Mouse (Mus musculus) hindbrain, embryonic 11.5 days (tissue): ENCODE measurements around the gene Yju2. TPM values are rescaled to one million over a fixed set of nuclear protein-coding genes. Genes with fewer than 3 reads are reported as not detected.

Experiments used
- ATAC-seq: fragments of 200-750 bp; cut with Nextera tagmentation; 2 replicates; pipeline ENCODE4 v1.8.0; 2017; ENCODE audit warnings: mild to moderate bottlenecking, moderate TSS enrichment, moderate library complexity; ENCODE audit not compliant: low FRiP score
- DNase-seq: peaks from one replicate; pipeline ENCODE4 v3.0.0-alpha.2; 2015; ENCODE audit warnings: low spot score
- H3K27ac ChIP-seq: fragments of 300-500 bp; sonication (generic); 2 replicates; pipeline ENCODE4 v1.5.1; 2014; ENCODE audit warnings: mild to moderate bottlenecking, low read depth, low read length
- H3K27me3 ChIP-seq: fragments of 300-500 bp; sonication (generic); 2 replicates; pipeline ENCODE4 v1.6.1; 2014; ENCODE audit warnings: mild to moderate bottlenecking, low read length, moderate library complexity, mixed read lengths; ENCODE audit not compliant: control insufficient read depth, insufficient read depth
- H3K36me3 ChIP-seq: fragments of 300-500 bp; sonication (generic); 2 replicates; pipeline ENCODE4 v1.6.1; 2014; ENCODE audit warnings: mild to moderate bottlenecking, low read length, moderate library complexity, mixed read lengths; ENCODE audit not compliant: control insufficient read depth, insufficient read depth
- H3K4me1 ChIP-seq: fragments of 300-500 bp; sonication (generic); replicated peaks from 2 replicates; pipeline ENCODE4 v1.6.1; 2014; ENCODE audit warnings: low read length, mixed read lengths; ENCODE audit not compliant: control insufficient read depth, insufficient read depth
- H3K4me2 ChIP-seq: fragments of 300-500 bp; sonication (generic); replicated peaks from 2 replicates; pipeline ENCODE4 v1.6.1; 2014; ENCODE audit warnings: mild to moderate bottlenecking, low read depth, low read length
- H3K4me3 ChIP-seq: fragments of 300-500 bp; sonication (generic); 2 replicates; pipeline ENCODE4 v1.5.1; 2014; ENCODE audit warnings: low read depth, low read length
- H3K9ac ChIP-seq: fragments of 300-500 bp; sonication (generic); 2 replicates; pipeline ENCODE4 v1.6.1; 2014; ENCODE audit warnings: low read depth, low read length
- H3K9me3 ChIP-seq: fragments of 300-500 bp; sonication (generic); 2 replicates; pipeline ENCODE4 v1.6.1; 2016; ENCODE audit warnings: low read length; ENCODE audit not compliant: control insufficient read depth
- WGBS: fragments of 180-500 bp; shearing (Covaris S2); extraction: QIAGEN DNeasy Blood & Tissue Kit; methylation state at CpG from one replicate; pipeline ENCODE4 v1.1.7; 2014; 5-methylcytosine and 5-hydroxymethylcytosine counted together
- polyA plus RNA-seq: library from polyadenylated mRNA; unstranded; fragments of >200 nt; fragmentation: Nextera tagmentation; extraction: Ambion mirVana; gene quantifications from 2 replicates; pipeline ENCODE4 v1.2.1, GENCODE M21; 2014

The Yju2 gene
- polyA plus RNA-seq, 1 experiment from 2014 or later: 22.4 TPM

DNA sequence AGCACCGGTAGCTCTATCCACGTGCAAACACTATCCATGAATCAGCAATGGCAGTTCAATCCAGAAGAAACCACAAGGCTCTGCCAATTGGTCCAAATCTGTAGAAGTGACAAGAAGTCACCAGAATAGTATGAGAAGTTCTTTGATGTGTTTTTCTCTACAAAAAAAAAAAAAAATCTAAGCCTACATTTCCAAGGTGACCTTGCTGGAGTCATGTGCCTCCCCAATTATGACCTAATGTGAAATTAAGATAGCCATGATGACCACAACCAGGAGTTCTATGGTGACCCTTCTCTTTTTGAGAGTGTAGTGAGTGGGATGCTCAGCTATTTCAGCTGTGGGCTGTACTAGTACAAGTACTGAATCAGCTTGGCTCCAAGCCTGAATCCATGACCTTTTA lies 9.5 kb upstream of the Yju2 start, which contains the start of gene Zfp119b:
Gene Zfp119b (minus strand): TSS at position 101 of the 400 bp plus-strand sequence.
- WGBS: 86% methylated on average over 2 of the region's 2 CpGs

DNA sequence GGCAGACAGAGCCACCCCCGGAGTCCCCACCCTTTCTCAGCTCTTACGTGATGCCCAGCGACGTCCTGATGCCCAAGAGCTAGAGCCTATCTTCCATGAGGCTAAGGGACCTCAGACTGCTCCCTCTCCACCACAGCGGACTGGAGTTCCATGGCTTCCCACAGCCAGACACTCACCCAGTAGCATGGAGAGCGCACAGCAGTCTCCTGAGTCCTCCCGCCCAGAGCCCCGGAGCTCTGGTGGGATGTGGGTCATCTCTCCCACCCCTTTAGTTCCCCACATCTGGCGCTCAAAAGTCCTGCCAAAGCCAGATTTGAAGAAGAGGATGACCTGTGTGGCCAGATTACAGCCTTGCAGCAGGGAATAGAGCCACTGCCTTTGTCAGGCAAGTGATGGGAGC lies 8.3 kb upstream of the Yju2 start:
- Histone ChIP-seq H3K4me3 (no peak overlapping the region), H3K36me3 (no peaks in the 10 kb centered on the region), H3K4me1 (no peaks in the 10 kb centered on the region), H3K4me2 (no peak overlapping the region), H3K27ac (no peak overlapping the region), H3K9me3 (no peaks in the 10 kb centered on the region), H3K9ac (no peak overlapping the region), H3K27me3 (no peaks in the 10 kb centered on the region)
- 82% methylated on average over 9 of the region's 9 CpGs for WGBS
- DNase-seq: no peak
- no peak for ATAC-seq

More for the DNA sequence above, 9.5 kb upstream of the Yju2 start, which contains the start of gene Zfp119b:
- Histone ChIP-seq H3K27ac (no peak within 1 kb of the TSS), H3K9me3 (no peaks in the 10 kb centered on the region), H3K36me3 (no peaks in the 10 kb centered on the region), H3K4me1 (no peaks in the 10 kb centered on the region), H3K4me2 (no peak within 1 kb of the TSS), H3K27me3 (no peaks in the 10 kb centered on the region), H3K9ac (no peak within 1 kb of the TSS), H3K4me3 (no peak within 1 kb of the TSS)
- no peak for ATAC-seq
- DNase-seq: no peak

DNA sequence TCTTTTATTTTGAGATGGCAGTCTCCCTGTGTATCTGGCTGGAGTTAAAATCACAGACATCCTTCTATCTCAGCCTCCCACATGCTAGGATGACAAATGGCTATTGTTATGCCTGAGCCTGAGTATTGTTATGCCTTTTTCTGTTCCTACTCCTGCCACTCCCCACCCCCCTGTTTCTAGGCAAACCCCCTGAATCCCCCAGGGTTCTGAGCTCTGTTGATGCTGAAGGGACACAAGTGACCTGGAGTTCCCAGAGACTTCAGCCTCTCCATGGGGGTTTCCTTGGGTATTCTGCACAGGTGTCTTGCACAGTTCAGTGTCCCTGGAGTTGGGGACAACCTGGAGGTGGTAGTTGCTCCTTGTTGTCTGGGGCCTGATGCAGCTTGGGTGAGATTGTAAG lies 6.9 kb upstream of the Yju2 start:
- no peaks in the 10 kb centered on the region for H3K9me3 ChIP-seq
- no peaks in the 10 kb centered on the region for H3K36me3 ChIP-seq
- H3K4me2 ChIP-seq: no peak overlapping the region
- no peak overlapping the region for H3K9ac ChIP-seq
- H3K4me1 ChIP-seq: 0 out of 2 replicates have a peak, but pooled peaks cover 2% of the 10 kb centered on the region
- H3K27ac ChIP-seq: no peak overlapping the region
- DNase-seq (no peak), ATAC-seq (no peak)
- no peaks in the 10 kb centered on the region for H3K27me3 ChIP-seq
- H3K4me3 ChIP-seq: no peak overlapping the region

DNA sequence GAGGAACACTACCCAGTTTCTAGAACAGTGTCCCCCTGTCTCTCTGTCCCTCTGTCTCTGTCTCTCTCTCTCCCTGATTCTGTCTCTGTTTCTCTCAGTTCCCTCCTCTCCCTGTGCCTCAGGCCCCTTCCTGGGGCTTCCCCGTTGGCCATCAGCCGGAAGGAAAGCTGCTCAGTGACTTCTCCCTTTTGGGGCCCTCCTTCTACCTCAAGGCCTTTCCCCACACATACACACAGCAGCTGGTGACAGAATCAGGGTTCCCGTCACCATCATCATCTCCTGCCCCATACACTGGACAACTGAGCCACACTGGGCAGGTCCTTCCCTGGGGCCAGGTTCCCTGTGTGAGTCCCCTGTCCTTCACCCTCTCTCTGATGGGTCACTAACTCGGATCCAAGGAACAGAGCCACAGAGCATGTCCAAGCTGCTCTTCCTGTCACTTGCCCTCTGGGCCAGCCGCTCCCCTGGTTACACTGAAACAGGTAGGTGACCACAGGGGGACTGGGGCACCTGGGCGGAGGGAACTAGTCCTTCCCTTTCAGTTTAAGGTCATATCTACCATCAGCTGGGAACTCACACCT lies 6.4 kb upstream of the Yju2 start, which contains the start of gene Ebi3:
Gene Ebi3 (plus strand): TSS at position 194 of the 581 bp plus-strand sequence.
- Histone ChIP-seq H3K9me3 (no peaks in the 10 kb centered on the region), H3K27me3 (no peaks in the 10 kb centered on the region), H3K9ac (no peak within 1 kb of the TSS), H3K4me1 (0 out of 2 replicates have a peak, but pooled peaks cover 2% of the 10 kb centered on the region), H3K27ac (no peak within 1 kb of the TSS), H3K36me3 (no peaks in the 10 kb centered on the region), H3K4me3 (no peak within 1 kb of the TSS), H3K4me2 (no peak within 1 kb of the TSS)
- no peak for DNase-seq
- 77% methylated on average over 6 of the region's 6 CpGs for WGBS
- no peak for ATAC-seq

DNA sequence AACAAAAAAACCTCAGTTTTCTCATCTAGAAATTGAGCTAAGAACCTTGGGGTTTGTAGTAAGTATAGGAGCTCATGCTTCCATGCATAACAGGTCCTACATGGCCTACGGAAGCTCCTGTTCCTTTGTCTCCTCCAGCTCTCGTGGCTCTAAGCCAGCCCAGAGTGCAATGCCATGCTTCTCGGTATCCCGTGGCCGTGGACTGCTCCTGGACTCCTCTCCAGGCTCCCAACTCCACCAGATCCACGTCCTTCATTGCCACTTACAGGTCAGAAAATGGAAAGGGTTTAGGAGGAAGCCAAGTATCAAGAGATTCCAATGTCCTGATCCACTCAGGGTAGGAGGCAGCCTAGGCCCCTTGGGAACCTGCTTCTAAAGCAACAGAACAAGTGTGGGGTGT lies 5.1 kb upstream of the Yju2 start:
- no peaks in the 10 kb centered on the region for H3K27me3 ChIP-seq
- 80% methylated on average over 6 of the region's 6 CpGs for WGBS
- no peaks in the 10 kb centered on the region for H3K9me3 ChIP-seq
- no peak for ATAC-seq
- H3K4me2 ChIP-seq: no peak overlapping the region
- no peaks in the 10 kb centered on the region for H3K36me3 ChIP-seq
- H3K9ac ChIP-seq: no peak overlapping the region
- no peak overlapping the region for H3K27ac ChIP-seq
- no peak for DNase-seq
- H3K4me3 ChIP-seq: no peak overlapping the region
- H3K4me1 ChIP-seq: peaks cover 2% of the 10 kb centered on the region; the same call in 1 of the 2 replicates

DNA sequence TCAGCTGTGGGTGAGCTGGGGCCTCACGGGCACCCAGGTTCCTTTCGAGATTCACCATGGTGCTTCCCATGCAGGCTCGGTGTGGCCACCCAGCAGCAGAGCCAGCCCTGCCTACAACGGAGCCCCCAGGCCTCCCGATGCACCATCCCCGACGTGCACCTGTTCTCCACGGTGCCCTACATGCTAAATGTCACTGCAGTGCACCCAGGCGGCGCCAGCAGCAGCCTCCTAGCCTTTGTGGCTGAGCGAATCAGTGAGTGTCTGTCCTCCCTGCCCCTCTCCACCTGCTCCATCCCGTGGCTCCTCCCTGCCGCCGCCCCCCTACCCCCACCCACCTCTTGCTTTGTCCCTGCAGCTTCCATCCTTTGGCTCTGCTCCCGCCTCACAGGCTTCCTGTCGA lies 4.7 kb upstream of the Yju2 start:
- Histone ChIP-seq H3K36me3 (no peaks in the 10 kb centered on the region), H3K27ac (no peak overlapping the region), H3K4me3 (no peak overlapping the region), H3K9me3 (no peaks in the 10 kb centered on the region), H3K27me3 (no peaks in the 10 kb centered on the region), H3K4me2 (no peak overlapping the region), H3K9ac (no peak overlapping the region), H3K4me1 (peaks cover 2% of the 10 kb centered on the region; the same call in 1 of the 2 replicates)
- WGBS: 39% methylated on average over 14 of the region's 16 CpGs
- ATAC-seq (no peak), DNase-seq (no peak)

DNA sequence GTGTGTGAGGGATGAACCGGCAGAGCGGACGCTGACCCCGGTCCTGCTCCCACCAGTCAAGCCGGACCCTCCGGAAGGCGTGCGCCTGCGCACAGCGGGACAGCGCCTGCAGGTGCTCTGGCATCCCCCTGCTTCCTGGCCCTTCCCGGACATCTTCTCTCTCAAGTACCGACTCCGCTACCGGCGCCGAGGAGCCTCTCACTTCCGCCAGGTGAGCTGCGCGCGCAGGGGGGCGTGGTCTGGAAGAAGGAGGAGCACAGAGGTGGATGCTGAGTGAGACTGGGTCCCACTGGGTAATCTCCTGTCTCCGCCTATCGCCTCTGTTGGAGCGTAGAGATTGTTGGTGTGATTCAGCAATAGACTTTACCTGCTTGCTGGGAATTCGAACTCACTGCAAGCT lies 2.8 kb upstream of the Yju2 start:
- WGBS: under 1% methylated on average over 26 of the region's 26 CpGs
- Histone ChIP-seq H3K27ac (no peak overlapping the region), H3K4me1 (peaks cover 5% of the 10 kb centered on the region), H3K4me2 (peak overlapping the region; percentile 65), H3K4me3 (peak overlapping the region; percentile 36), H3K27me3 (no peaks in the 10 kb centered on the region), H3K9me3 (no peaks in the 10 kb centered on the region), H3K9ac (peak overlapping the region; percentile 35; the same call in 1 of the 2 replicates), H3K36me3 (no peaks in the 10 kb centered on the region)
- DNase-seq: peak; percentile 71
- ATAC-seq: peak; percentile 10; the same call in 1 of the 2 replicates

DNA sequence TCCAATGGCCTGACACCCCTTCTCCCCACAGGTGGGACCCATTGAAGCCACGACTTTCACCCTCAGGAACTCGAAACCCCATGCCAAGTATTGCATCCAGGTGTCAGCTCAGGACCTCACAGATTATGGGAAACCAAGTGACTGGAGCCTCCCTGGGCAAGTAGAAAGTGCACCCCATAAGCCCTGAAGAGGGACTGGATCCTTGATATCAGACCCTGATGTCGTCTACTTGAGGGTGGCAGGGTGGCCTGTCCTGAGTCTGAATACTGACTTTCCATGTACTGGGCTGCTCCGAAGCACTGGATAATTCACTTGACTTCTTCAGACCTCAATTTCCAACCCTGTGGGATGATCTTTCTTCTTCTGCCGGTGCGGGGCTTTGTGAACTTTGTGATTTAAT lies 2.3 kb upstream of the Yju2 start:
- DNase-seq (no peak), ATAC-seq (0 out of 2 replicates have a peak, but pooled peaks have one; percentile 1)
- H3K4me3 ChIP-seq: peak overlapping the region; percentile 36
- 36% methylated on average over 6 of the region's 6 CpGs for WGBS
- no peaks in the 10 kb centered on the region for H3K27me3 ChIP-seq
- H3K9ac ChIP-seq: no peak overlapping the region
- peaks cover 3% of the 10 kb centered on the region; the same call in 1 of the 2 replicates for H3K36me3 ChIP-seq
- H3K4me2 ChIP-seq: peak overlapping the region; percentile 65
- peaks cover 5% of the 10 kb centered on the region for H3K4me1 ChIP-seq
- H3K9me3 ChIP-seq: no peaks in the 10 kb centered on the region
- no peak overlapping the region for H3K27ac ChIP-seq

DNA sequence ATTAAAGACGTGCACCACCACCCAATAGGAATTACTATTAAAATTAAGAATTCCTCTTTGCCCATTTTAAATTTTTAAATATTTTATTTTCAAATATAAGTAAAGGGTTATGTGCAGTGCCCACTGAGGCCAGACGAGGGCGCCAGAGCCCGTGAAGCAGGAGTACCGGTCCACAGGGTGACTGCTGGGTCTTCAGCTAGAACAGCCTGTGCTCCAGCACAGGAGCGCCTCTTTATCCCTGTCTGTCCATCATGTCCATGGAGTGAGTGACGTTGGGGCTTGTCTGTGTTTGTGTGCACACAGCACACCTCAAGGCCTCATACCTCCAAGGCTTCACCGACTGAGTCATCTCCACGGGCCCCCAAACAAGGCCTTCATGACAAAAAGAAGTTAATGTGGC lies 1.7 kb upstream of the Yju2 start:
- H3K36me3 ChIP-seq: peaks cover 3% of the 10 kb centered on the region; the same call in 1 of the 2 replicates
- peak; percentile 86 for DNase-seq
- ATAC-seq: peak; percentile 46; the same call in 1 of the 2 replicates
- WGBS: 13% methylated on average over 9 of the region's 9 CpGs
- H3K27me3 ChIP-seq: no peaks in the 10 kb centered on the region
- no peak overlapping the region for H3K27ac ChIP-seq
- no peaks in the 10 kb centered on the region for H3K9me3 ChIP-seq
- no peak overlapping the region for H3K4me2 ChIP-seq
- H3K9ac ChIP-seq: no peak overlapping the region
- H3K4me1 ChIP-seq: peaks cover 5% of the 10 kb centered on the region
- no peak overlapping the region for H3K4me3 ChIP-seq
